Mouse (Mus musculus): ENCODE results near the gene Gm15217. TPM values are rescaled to one million over a fixed set of nuclear protein-coding genes. Genes with fewer than 3 reads are reported as not detected.

The Gm15217 gene
- total RNA-seq (2021), result not detected
- long read RNA-seq, experiment 1, result 0 reads
- long read RNA-seq, experiment 2, result 0 reads

DNA sequence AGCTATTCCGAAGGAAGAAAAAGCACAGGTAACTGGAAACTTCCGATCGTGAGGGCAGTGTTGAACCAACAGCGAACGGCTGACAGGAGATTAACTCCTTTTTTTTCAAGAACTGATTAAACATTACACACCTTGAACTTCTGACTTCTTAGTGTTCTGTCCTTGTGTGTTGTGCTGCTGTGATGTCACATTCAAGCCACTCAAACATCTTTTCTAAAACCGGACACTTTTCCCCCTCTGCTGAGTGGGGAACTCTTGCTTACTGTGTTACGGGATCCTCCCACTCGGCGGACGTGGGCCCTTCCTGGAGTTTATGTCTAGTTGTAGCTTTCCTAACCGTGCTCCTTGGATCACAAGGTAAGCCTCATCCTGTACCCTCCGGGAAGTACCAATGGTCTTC is at the start of gene Gm15217:
Gm15217 (plus strand) TSS at position 130 of the 400 bp plus-strand sequence.
- intact Hi-C loops (cut with DNase I), result no loop called here
- DNase-seq, result no peak

DNA sequence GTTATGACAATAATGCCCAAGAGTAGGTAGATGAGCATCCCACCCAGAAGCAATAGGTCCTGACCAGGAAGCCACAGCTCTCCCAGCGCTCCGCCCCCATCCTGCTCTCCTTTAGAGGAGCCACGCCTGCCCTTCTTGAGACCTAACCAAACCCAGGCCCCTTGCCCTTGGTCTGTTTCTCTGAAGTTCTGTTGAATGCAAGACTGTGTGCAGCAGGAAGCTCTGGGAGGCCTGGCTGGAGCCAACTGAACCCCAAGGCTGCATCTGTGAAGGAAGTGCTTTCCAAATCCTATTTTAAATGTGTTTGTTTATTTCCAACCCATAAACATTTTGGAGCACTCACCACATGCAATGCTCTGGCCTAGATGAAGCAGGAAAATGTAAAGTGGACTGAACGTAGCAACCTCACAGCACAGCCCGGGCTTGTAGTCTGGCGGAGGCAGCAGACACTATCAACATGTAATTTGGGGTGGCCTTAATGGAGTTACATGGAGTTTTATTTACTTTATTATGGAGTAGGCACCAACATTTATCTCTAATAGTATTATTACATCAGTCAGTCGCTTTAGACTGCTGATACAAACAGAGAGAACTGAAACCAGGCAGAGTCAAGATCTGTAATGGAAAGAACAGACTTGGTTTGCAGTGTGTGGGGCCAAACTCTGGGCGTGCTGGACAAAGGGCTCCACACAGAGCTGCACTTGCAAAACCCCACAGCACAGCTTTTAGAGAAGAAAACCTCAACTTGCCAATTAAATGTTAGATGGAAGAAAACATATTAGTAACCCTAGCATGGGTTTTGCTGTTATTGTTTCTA is 45.6 kb upstream of the Gm15217 start:
- intact Hi-C loops (cut with DNase I), result no loop called here
- DNase-seq, result no peak

DNA sequence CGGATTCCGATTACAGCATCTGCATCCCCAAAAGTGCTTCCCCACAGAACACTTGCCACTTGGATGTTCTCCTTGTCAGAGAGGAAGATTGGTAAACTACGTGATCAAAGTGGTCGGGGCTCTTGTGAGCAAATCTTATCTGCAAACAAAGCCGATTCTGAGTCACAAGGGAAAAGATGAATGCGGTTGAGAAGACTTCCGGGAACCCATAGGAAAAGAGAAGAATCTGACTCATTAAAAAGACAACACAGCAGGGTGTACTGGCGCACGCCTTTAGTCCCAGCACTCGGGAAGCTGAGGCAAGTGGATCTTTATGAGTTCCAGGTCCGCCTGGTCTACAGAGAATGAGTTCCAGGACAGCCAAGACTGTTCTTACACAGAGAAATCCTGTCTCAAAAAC is 40.4 kb upstream of the Gm15217 start:
- intact Hi-C loops (cut with DNase I), result no loop called here

DNA sequence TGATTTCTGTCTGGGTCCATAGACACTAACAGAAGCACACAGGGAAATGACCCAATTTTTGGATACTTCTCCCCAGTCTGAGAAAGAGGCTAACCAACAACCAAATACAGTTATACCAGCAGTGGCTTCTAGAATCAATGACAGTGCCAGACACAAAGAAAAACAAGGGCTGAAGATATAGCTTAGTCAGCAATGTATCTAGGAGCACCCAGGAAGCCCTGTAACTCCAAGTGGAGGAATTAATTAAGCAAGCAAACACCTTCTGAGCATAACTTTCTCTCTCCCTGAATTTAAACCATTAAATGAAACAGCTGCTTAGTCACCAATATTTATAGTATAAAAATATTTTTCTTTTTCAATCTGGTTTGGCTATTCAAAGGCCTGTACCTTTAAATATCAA is 34.5 kb upstream of the Gm15217 start:
- intact Hi-C loops (cut with DNase I), result no loop called here
- no peak for DNase-seq

More for the DNA sequence above, 40.4 kb upstream of the Gm15217 start:
- DNase-seq, result no peak

DNA sequence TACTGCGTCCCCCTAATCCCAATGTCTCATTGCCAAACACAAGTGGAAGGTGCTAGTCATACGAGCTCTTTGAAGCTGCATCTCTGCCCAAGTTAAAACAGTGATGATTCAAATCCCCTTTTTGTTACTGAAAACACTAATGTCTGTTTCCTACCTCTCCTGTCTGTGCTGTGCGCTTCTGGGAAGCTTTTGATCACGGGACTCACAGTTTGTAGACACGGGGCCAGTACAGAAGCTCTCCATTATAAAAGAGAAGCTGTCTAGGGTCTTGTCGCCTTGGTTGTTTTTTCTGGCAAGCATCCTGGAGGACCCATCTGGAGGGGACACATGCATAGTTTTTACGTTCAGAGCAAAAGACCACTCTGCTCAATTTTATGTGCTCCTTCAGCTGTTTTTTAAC is 21.9 kb upstream of the Gm15217 start:
- no peak for DNase-seq

DNA sequence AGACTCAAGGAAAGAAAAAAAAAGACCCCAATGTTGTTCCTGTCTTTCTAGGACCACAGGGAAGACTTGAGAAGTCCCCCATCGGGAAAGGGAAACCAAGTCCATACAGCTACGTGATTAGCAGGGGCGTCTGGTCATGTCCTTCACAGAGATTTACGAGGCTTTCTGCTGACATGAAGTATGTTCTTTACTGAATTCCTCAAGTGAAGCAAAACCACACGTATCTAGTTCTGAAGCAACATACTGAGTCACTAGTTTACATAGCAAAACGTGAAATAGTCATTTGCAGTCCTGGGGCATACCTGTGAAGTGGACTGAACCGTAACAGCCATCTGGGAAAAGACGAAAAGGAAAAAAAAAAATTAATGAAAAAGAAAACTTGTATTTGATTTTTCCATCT is 21.5 kb upstream of the Gm15217 start:
- intact Hi-C loops (cut with DNase I), result no loop called here
- DNase-seq, result no peak

More for the DNA sequence above, 21.9 kb upstream of the Gm15217 start:
- intact Hi-C loops (cut with DNase I), result no loop called here

DNA sequence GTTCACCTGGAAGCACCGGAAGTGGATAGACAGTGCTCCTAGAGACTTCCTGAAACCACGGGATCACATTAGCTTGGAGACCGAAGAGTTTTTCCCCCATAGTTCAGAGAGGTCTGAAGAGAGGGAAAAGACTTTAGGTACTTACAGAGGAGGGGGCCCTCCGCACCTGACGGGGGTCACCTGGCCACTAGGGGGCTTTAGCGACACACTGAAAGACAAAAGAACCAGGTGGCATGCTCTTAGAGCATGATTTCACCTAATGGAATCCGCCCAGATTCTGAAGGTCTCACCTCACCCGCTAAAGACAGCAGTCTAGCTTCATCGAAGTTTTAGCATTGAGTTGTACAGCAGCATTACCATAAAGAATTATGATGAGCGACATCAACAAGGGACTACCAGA is 16.0 kb upstream of the Gm15217 start:
- intact Hi-C loops (cut with DNase I), result no loop called here
- no peak for DNase-seq

DNA sequence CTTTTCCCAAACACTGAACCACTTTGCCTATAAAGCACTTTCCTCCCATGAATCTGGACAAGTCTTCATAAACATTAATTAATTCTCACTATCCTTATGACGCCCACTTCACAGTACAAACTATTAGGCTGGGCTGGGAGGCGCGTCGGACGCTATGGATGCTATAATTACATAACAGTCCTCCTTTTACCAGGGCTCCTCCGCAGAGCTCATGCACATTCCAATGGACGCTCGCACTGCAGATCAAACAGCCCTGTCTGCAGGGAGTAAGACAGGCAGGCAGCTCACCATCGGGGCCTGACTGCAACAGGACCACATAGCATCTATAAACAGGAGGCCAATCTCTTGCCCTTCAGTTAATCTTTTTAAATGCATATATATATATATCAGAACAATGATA is 6.8 kb upstream of the Gm15217 start:
- no peak for DNase-seq
- intact Hi-C loops (cut with DNase I), result no loop called here

DNA sequence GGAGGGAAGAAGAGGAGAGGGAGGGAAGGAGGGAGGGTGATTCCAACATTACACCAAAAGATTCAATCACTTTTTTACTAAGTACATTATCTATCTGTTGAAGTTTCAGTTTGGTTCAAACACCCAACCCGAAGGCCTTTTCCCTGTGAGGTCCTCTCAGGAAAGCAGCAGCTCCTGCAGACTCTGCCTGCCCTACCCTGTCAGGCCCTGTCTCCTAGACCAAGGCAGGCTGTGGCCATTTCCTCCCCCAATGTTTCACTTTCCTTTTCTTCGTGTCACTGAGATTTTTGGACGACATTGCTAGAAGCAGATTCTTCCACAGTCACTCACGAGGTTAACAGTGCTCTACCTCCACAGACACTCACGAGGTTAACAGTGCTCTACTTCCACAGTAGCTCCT is 3.4 kb upstream of the Gm15217 start:
- intact Hi-C loops (cut with DNase I), result no loop called here
- DNase-seq, result no peak

DNA sequence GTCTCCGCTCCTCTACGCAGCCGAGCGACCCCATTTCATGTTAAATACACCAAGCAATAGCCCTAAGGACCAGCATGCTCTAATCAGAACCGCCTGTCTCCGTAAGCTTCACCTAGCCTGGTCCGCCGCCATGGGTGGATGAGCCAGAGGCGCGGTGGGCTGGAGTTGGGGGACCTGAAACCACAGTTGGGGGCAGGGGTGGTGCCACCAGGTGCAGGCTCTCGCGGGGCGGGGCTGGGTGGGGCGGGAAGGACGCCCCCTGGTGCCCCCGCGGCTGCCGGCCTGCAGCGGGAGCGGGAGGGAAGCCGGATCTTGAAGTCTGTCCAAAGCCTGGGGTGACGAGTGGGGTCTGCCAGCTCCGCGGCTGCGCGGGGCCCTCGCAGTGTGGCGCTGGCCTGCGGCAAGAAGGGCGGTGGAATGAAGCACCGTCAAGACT is 1.1 kb downstream of the Gm15217 start:
- intact Hi-C loops (cut with DNase I), result loop anchor here (10.0 kb wide), 2 partner anchors 236 to 306 kb away; no protein-coding TSS in a partner anchor
- DNase-seq, result peak; percentile 29 to 40

DNA sequence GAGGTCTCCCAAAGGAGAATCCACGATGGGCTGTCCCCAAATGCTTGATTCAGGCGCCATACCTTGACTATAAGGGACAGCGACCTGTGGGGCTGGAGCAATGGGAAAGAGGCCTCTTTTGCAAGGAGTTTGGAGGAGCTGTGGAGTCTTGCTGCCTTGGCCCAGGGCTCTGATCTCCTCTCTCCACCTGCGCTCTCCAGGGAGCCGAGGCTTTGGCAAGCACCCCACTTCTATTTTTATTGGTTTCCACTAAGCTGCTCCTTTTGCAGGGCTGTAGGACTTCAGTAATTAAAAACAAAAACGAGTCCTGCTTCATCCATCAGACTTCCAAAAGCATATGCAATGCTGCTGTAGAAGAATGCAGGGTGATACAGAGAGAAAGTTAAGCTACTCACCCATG is 2.2 kb downstream of the Gm15217 start:
- peak; percentile 51 to 54 for DNase-seq
- intact Hi-C loops (cut with DNase I), result loop anchor here (10.0 kb wide), 2 partner anchors 237 to 307 kb away; no protein-coding TSS in a partner anchor

DNA sequence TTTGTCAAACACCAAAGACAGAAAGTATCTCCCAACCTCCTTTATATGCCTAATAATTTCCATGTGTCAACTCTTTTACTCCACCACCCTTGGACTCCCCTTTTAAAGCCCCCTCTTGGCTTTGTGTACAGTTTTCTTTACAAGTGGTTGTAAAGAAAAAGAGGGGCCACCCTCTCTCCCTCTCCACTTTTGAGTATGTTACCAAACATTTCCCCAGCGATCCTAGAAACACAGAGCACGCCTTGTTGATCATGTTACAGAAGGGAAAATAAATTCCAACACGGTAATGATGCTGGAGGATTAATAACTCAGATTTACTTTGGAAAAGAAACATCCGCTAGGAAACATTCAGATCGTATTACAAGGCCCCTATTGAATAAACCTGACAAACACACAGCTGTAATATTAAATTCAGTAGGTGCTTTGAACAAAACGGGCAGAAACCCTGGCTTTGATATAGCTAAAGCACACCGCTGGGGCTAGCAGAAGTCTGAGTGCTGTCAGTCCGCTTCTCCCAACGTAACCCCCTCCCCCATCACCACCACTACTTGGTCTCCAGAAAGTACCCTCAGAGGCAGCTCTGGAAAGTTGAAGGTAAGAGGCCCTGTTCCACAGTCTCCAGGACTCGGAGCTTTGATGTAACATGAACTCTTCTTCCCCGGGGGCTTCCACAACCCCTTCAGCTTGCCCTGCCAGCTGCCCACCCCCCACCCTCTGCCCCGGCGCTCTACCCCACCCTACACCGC is 5.9 kb downstream of the Gm15217 start:
- intact Hi-C loops (cut with DNase I), result loop anchor here (5.0 to 10.0 kb wide), 8 partner anchors 68 to 508 kb away; no protein-coding TSS in a partner anchor
- no peak for DNase-seq

DNA sequence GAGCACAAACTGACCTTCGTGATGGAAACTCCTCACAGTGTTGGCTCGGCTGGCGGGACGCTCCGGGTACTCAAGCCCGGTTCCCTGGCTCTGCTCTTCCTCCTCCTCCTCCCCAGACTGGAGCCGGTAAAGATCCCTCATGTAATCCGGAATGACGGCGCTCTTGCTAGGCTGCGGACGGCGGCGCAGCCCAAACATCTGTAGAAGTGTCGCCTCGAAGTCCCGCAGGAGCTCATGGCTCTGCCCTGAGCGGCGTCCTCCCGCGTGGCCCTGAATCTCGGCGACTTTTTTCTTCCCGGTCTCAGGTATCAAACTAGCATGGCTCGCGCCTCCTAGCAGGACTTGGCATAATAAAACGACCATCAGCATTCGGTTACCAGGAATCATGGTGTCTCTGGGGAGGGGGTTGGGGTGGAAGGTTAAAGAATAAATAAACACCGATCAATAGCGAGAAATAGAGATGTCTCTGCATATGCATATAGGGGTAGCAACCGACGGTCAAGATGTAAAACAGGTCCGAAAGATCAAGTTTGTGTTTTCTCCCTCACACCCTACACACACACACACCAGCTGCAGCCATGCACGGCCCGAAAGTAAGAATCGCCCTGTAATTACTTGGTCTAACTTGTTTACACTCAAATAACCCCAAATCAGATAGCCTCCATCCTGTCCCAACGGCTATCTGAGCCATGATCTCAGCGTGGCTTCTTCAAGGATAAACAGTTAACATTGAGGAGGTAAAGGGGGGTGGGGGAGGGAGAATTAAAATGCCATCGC is 6.7 kb downstream of the Gm15217 start:
- DNase-seq, result peak in 1 of 2 experiments; percentile 15
- intact Hi-C loops (cut with DNase I), result loop anchor here (5.0 to 10.0 kb wide), 8 partner anchors 69 to 509 kb away; no protein-coding TSS in a partner anchor

DNA sequence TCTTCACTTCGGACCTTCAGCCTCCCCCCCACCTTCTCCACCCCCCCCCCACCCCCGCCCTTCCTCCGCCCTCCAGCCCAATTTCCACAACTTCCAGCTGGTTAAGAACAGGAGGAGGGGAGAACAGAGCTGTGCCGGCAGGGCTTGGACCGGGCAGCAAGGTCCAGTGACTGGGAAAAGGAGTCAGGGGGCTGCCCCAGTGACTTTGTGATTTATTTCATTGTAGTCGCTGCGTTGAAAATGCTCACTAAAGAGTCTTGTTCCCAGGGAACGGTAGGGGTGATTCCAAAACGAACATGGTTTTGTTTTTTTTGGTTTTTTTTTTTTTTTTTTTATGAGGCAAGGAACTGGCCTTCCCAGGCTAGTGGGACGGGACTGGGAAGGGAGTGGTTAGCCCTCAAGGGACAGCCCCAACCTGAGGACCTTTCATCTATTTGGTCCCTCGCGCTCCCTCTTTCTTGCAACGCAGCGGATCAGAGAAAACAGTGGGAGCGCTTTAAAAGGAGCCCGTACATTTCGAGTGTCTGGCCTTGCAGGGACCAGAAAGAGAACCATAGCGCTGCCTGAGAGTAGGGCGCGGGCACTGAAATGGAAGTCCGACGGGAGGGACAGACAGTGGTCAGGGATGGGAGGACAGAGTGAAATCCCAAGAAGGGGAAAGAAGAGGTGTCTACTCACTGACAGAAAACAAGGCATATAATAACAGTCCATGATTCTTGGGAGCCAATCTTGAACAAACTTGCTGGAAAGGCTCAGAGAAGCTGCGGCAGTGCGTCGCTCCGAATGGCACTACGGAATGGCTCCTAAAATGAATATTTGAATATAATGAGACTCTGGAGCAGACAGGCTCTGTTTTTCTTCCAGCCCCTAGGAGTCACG is 7.5 kb downstream of the Gm15217 start:
- intact Hi-C loops (cut with DNase I), result loop anchor here (5.0 to 10.0 kb wide), 8 partner anchors 69 to 509 kb away; no protein-coding TSS in a partner anchor
- peak; percentile 37 to 43 for DNase-seq

DNA sequence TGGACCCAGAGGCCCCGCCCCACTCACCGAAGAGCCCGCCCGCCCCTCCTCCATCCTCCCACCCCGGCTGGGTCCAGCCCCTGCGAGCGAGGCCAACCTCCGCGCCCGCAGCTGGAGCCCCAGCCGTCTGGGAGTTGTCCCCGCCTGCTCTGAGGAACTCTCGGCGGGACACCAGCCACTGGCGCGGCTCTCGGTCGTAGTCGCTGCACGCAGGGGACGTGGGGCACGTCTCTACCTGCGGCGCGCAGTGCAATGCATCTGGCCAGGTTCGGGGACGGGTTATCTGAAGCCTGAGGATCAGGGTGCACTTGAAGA is 8.1 kb downstream of the Gm15217 start:
- intact Hi-C loops (cut with DNase I), result loop anchor here (5.0 to 10.0 kb wide), 8 partner anchors 70 to 510 kb away; no protein-coding TSS in a partner anchor
- DNase-seq, result peak; percentile 88 to 89

DNA sequence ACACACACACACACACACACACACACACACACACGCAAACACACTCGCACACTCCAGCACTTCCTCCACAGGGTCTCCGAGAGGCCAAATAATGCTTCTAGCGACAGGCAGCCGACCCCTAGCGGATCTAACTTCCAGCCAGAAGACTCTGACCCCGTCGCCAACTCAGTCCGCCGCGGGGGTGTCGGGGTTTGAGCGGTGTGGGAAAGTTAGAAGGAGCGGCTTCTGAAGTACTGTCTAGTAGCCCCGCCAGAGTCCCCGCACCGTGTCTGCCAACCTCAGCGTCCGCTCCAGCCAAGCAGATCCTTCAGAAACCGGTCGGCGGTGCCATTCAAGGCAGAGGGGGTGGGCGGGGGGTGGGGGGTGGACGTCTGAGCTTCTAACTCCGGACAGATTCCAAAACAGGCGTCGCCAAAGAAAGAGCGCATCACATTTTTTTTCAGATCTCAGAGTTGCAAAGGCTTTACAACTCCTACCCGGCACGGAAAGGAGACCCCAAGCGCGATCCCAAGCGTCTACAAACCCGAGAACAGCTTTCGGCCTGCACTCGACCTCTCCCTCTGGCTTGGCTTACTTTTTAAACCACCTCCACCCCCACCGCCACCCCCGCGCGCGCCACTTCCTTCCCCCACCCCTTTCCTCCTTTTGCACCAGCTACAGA is 8.7 kb downstream of the Gm15217 start:
- DNase-seq, result peak; percentile 59 to 71
- intact Hi-C loops (cut with DNase I), result loop anchor here (2.0 to 10.0 kb wide), 9 partner anchors 71 to 511 kb away; no protein-coding TSS in a partner anchor

DNA sequence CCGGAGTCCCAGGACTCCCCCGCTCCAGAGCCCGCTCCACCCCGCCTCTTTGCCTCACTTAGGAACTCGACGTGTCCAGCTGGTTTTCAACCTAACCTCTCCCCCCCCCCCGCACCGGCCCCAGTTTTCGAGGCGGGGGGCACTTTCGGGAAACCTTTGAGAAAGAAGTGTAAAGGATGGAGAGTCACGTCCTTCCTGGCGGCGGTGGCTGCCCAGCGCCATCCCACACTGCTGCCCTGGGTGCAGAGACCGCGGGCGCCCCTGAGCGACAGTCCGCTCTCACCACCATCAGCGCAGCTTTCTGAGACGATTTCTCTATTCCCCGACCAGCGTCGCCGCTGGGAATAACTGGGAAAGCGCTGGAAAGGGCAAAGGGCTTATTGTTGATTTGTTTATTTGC is 9.4 kb downstream of the Gm15217 start:
- intact Hi-C loops (cut with DNase I), result loop anchor here (2.0 to 10.0 kb wide), 9 partner anchors 71 to 511 kb away; no protein-coding TSS in a partner anchor
- DNase-seq, result peak; percentile 62 to 65

DNA sequence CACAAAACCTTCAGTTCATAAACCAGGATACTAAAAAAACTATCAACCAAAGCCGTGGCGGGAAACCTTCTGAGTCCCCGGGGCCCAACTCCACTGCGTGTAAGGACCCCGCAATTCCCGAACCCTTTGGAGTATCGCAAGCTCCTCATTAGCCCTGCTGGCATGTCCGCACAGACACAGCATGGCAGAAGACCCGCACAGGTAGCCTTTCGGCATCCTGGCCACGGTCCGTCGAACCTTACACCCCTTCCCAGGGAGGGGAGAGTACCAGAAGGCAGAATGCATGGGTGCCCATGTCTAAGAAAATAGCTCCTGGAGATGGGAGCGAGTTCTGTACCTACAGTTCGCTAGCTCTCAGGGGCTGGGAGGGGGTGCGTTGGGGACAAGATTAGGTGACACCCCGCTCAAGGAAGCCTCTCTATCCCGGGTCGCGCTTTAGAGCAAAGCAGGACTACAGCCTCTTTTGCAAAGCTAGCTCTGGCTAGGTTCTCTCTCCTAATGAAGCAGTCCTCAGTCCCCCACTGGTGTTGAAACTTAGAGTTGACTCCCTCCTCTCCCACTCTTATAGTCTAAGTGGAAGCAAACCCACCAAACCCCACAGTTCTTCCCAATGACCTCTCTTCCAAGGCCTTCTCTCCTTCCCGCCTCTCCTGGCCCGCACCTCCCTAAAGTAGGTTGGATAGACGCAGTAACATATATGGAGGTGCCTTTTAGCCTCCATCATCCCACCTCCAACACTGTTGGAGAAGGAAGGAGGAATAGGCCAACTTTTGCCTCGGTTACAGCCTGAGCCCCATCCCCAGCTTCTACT is 10.4 kb downstream of the Gm15217 start:
- no peak for DNase-seq
- intact Hi-C loops (cut with DNase I), result loop anchor here (2.0 to 10.0 kb wide), 9 partner anchors 72 to 512 kb away; no protein-coding TSS in a partner anchor

All from heart, postnatal 14 days (tissue).